16 mouse cellular contexts compared by ENCODE assay signal in genomic region chr17:10300968-10301795, GRCm38 (mm10). TPM values are rescaled to one million over a fixed set of nuclear protein-coding genes. Genes with fewer than 3 reads are reported as not detected.
A peak's percentile ranks its signal among the peaks of the same experiment; 100 is the strongest.
DNase-seq lines count a peak whose midpoint lies in the region; ATAC-seq and TF ChIP-seq lines count a peak whose summit lies in the region.
"Had no signal": no experiment of that assay in that cellular context is flagged by ENCODE, and none has a peak within 500 bp of the region (broad histone marks: within the 10 kb centered on the region; RNA-seq: fewer than 3 reads in every experiment).

No protein-coding gene starts in this region.

- H3K4me1 ChIP-seq in heart, adult 2 months (ENCODE audit: control insufficient read depth, insufficient read depth, low read length) = peaks cover 16% of the 10 kb centered on the region
- peaks cover 10% of the 10 kb centered on the region; the same call in 1 of the 2 replicates for H3K4me1 ChIP-seq in liver, postnatal 0 days (ENCODE audit: insufficient read depth)

- no peaks in the 10 kb centered on the region for H3K27me3 ChIP-seq in heart, adult 2 months (ENCODE audit: control insufficient read depth, insufficient read depth, low read length)
- no peaks in the 10 kb centered on the region for H3K27me3 ChIP-seq in liver, postnatal 0 days (ENCODE audit: insufficient read depth, low read length)
- H3K27me3 ChIP-seq: CH12.LX; forebrain, embryonic 12.5 days; limb, embryonic 13.5 days; stomach, embryonic 15.5 days had no signal

- peak overlapping the region; percentile 14 for H3K4me2 ChIP-seq in liver, postnatal 0 days (ENCODE audit: low read depth, low read length)
- H3K4me2 ChIP-seq: forebrain, embryonic 12.5 days; limb, embryonic 13.5 days; stomach, embryonic 15.5 days had no signal

- H3K27ac ChIP-seq in heart, adult 2 months = no peak overlapping the region; the same call in none of the 2 replicates
- H3K27ac ChIP-seq in liver, postnatal 0 days (ENCODE audit: low read depth) = no peak overlapping the region
- H3K27ac ChIP-seq: forebrain, embryonic 12.5 days; limb, embryonic 13.5 days; macrophage; stomach, embryonic 15.5 days had no signal

- peaks cover 6% of the 10 kb centered on the region for H3K79me2 ChIP-seq in heart, adult 2 months (replicated peaks; ENCODE audit: control insufficient read depth, insufficient read depth, low read length)

- DNase-seq in heart, adult 2 months = no peak
- no peak for DNase-seq in heart, postnatal 10 days
- no peak for DNase-seq in liver, postnatal 0 days
- DNase-seq in liver = no peak
- DNase-seq in layer of hippocampus, adult 18-20 months (ENCODE audit: low spot score in 2 of 2) = no peak
- no peak for DNase-seq in frontal cortex, postnatal 14 days (ENCODE audit: low spot score in 2 of 2)
- DNase-seq: cerebellum, adult 18-20 months; gastrocnemius, postnatal 36 days; right cerebral cortex, postnatal 25 days had no signal

- H3K36me3 ChIP-seq in heart, adult 2 months (ENCODE audit: control insufficient read depth, insufficient read depth, low read length) = peaks cover 39% of the 10 kb centered on the region
- no peaks in the 10 kb centered on the region for H3K36me3 ChIP-seq in liver, postnatal 0 days (replicated peaks; ENCODE audit: insufficient read depth, low read length)
- H3K36me3 ChIP-seq: forebrain, embryonic 12.5 days; limb, embryonic 13.5 days; stomach, embryonic 15.5 days had no signal

- no peak for ATAC-seq in liver, postnatal 0 days
- peak; percentile 68 for ATAC-seq in CD4-positive, CD25-positive, alpha-beta regulatory T cell, adult 4 months
- ATAC-seq in megakaryocyte-erythroid progenitor cell, adult 5-6 weeks (replicated peaks; ENCODE audit: low FRiP score, low TSS enrichment, poor library complexity, severe bottlenecking) = peak; percentile 37; the same call in 1 of the 2 replicates

- no peak overlapping the region for H3K9ac ChIP-seq in heart, adult 2 months (ENCODE audit: low read depth, low read length)
- H3K9ac ChIP-seq in liver, postnatal 0 days (replicated peaks) = no peak overlapping the region
- H3K9ac ChIP-seq: forebrain, embryonic 12.5 days; limb, embryonic 13.5 days; stomach, embryonic 15.5 days had no signal

- intact Hi-C loops in heart, adult 2 months (cut with DNase I) = no loop called here
- intact Hi-C loops in heart, postnatal 10 days (cut with DNase I) = no loop called here

- no peak for TF ChIP-seq POLR2A in heart, adult 2 months (IDR thresholded peaks at IDR 0.05; ENCODE audit: insufficient read depth, low read depth, low read length)

- no peaks in the 10 kb centered on the region for H3K9me3 ChIP-seq in liver, postnatal 0 days (ENCODE audit: low read length)
- H3K9me3 ChIP-seq: forebrain, embryonic 12.5 days; limb, embryonic 13.5 days; stomach, embryonic 15.5 days had no signal

- peak overlapping the region; percentile 12; the same call in 1 of the 2 replicates for H3K4me3 ChIP-seq in heart, adult 2 months
- H3K4me3 ChIP-seq in liver, postnatal 0 days (ENCODE audit: low read depth, low read length) = no peak overlapping the region
- H3K4me3 ChIP-seq: forebrain, embryonic 12.5 days; limb, embryonic 13.5 days; stomach, embryonic 15.5 days had no signal

- WGBS in heart, adult 2 months = 13% methylated on average over 4 of the region's 4 CpGs
- 47% methylated on average over 4 of the region's 4 CpGs for WGBS in liver, postnatal 0 days (ENCODE audit: insufficient replicate concordance)

- TF ChIP-seq EP300 in heart, adult 2 months (IDR thresholded peaks at IDR 0.05; ENCODE audit: insufficient read depth, low read depth, low read length) = no peak
- no peak for TF ChIP-seq EP300 in liver, postnatal 0 days (IDR thresholded peaks at IDR 0.05; ENCODE audit: low read depth)

- TF ChIP-seq CTCF in heart, adult 2 months (IDR thresholded peaks at IDR 0.05) = no peak
- TF ChIP-seq CTCF in liver, postnatal 0 days (IDR thresholded peaks at IDR 0.05; ENCODE audit: low read depth) = no peak

RNA-seq across cellular contexts. Expression of gene Qk, which starts 18.5 kb away (rescaled TPM):
- 100 to 1,000 TPM; 469 to 514 TPM for total RNA-seq in heart, adult 2 months (2021)
- 342 and 549 TPM in 2 replicates for polyA plus RNA-seq in heart, adult 2 months (2012; rRNA removed)
- 100 to 1,000 TPM; 548 to 551 TPM for total RNA-seq in heart, postnatal 10 days (2021)
- polyA plus RNA-seq in liver, postnatal 0 days (2015; fragmentation: Nextera tagmentation; extraction: Ambion mirVana) = 9.1 and 9.9 TPM in 2 replicates
- polyA plus RNA-seq in CD4-positive, CD25-positive, alpha-beta regulatory T cell, adult 4 months (2017; shearing (Covaris generic)) = 10 to 100 TPM in 1 of 2 experiments, 1 to 10 TPM in 1; 9.8 to 16.3 TPM
- 78.7 and 96.3 TPM in 2 replicates for total RNA-seq in megakaryocyte-erythroid progenitor cell, adult 5-6 weeks (2014; fragmentation: Nextera tagmentation)
- total RNA-seq in megakaryocyte-erythroid progenitor cell, adult 5-6 weeks (2017) = 57.6 and 59.9 TPM in 2 replicates
- total RNA-seq in layer of hippocampus, adult 18-20 months (2021) = 100 to 1,000 TPM; 352 to 400 TPM
